Mouse (Mus musculus) ovary, postnatal 10 days (tissue): ENCODE results near the gene Cntn3.
A peak's percentile ranks its signal among the peaks of the same experiment; 100 is the strongest.
"Not testable (repeated sequence)": the region's sequence is repeated elsewhere in the genome, so short reads cannot be mapped to it uniquely, and the experiment has no call there.

ENCODE experiments used
- DNase-seq: peaks from one replicate; pipeline ENCODE4 v3.0.0; 2022; ENCODE audit warnings: low spot score

Cntn3 gene

GRCm38 (mm10) chr6:102573001-102573400 is at the start of gene Cntn3:
TSS of gene Cntn3 (minus strand) at chr6:102573101.
- DNase-seq, result not testable (repeated sequence)

- no peak for DNase-seq
These were observed 27.9 kb upstream of the Cntn3 start for GRCm38 (mm10) chr6:102600773-102601172.

DNA sequence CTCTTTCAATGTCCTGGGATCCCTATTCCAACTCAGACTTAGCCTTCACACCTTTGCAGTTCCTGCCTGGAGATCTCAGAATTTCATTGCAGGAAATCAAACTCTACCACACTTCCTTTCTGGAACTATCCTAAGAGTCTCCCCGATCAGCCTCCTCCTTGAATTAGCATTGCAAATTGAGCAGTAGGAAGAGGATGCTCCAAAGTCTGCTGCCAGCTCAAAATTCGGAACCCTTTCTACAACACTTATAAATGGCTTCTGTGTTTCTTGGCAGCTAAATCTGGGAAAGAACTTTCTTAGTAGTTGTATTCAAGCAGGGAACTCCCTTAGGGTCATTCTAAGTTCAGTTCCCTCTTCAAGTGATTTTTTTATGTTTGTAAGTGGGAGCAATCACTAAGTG is 24.9 kb upstream of the Cntn3 start:
- no peak for DNase-seq

DNA sequence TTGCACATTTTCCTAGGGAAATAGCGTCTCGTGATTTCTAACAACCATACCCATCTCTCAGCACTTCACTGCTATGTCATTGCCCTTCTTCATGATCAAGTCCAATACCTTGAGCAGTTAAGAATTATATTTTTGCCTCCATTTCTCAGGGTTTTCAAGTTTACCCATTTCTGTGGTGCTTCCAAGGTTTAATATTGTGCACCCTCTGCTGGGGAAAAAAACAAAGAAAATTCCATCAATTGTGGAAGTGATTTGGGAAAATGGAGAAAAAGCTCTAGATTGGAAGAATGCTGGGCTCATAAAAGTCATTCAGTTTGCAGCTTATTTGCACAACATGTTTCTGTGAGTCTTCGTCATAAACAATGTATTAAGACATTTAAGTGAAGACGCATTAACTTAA is 17.2 kb upstream of the Cntn3 start:
- DNase-seq, result no peak

DNA sequence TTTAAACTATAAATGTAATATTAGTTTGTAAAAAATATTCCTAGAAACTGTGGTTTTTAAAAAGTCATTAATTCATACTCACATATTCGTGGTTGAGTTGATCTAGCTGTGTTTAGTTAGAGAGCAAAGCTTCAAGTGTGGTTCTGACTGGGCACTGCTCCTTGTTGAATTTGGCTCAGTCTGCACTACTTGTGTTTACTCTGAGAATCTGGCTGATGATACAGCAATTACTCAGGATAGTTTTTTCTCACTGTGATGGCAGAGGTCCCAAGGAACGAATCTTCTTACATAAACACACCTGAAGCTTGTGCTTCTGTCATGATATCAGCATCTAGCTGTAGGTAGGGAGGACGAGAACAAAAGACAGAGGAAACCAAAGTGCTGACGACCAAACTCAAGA is 16.4 kb upstream of the Cntn3 start:
- no peak for DNase-seq

- DNase-seq, result no peak
These were observed 13.2 kb upstream of the Cntn3 start for GRCm38 (mm10) chr6:102586056-102586455.

DNA sequence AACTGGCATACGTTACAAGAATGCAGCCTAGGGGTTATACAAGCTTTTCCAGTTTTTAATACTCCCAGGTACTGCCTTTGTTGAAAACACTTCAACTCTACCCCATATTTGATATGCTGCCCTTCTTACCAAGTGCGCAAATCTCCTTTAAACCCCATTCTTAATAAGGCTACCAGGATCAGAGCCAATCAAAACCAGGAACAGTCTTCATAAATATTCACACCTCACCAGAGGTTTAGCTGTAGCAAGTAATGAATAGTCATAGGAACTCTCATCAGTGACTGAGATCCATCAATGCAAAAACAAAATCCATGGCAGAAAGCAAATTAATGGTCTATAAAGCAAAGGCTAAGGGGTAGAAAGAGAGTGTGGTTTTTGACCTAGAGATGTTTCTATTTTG is 10.7 kb upstream of the Cntn3 start:
- no peak for DNase-seq

GRCm38 (mm10) chr6:102567496-102567895 is 5.4 kb downstream of the Cntn3 start:
- no peak for DNase-seq

DNA sequence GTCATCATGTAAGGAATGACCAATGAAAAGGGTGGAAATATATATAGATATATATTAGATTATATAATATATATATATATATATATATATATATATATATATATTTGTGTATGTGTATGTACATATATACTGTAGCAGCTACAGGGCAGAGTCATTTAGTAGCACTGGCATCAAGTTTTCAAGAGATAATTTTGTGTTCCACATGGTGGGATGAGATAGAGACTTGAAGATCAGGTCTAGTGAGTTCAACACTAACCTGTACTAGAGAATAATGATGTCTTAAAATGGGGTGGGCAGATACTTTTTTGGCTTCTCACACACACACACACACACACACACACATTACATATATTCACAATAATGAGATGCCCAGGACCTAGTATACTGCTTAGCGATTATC is 7.7 kb downstream of the Cntn3 start:
- no peak for DNase-seq

DNA sequence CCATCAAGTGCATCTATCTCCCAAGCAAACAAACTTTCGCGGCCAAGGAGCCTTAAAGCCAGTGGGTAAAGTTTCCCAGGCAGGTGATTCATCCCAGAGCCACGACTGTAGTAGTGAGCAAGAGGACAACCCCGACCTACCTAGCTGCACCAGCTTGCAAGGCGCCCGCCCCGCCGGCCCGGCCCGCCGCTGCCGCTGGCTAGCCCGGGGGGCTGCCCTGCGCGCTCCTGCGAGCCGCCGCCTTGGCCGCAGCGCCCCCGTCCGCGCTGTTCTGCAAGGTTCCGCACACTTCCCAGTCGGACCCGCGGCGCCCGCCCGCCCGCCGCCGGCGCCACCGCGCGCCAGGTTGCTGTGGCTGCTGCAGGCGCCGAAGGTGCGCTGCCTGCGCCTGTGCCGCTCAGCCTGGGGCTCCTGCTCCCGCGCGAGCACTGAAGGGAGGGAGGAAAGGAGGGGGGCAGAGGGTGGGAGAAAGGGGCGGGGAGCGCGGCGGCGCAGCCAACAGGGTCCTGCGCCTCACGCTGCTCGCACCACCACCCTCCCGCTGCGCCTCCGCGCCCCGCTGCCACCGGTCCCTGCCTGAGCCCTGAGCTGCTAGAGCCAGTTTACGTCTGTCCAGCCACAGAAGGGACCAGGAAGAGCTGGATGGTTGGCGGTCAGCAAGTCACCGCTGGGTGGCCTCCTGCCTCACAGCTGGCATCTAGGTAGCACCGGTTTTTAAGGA is 8.7 kb downstream of the Cntn3 start:
- peak; percentile 33 for DNase-seq

- DNase-seq, result no peak
These were observed 9.5 kb downstream of the Cntn3 start for GRCm38 (mm10) chr6:102563431-102563830.

GRCm38 (mm10) chr6:102557521-102557920 is 15.4 kb downstream of the Cntn3 start:
- DNase-seq, result no peak

- DNase-seq, result no peak
These were observed 16.4 kb downstream of the Cntn3 start for GRCm38 (mm10) chr6:102556497-102556896.

- no peak for DNase-seq
These were observed 17.0 kb downstream of the Cntn3 start for GRCm38 (mm10) chr6:102555814-102556437.

DNA sequence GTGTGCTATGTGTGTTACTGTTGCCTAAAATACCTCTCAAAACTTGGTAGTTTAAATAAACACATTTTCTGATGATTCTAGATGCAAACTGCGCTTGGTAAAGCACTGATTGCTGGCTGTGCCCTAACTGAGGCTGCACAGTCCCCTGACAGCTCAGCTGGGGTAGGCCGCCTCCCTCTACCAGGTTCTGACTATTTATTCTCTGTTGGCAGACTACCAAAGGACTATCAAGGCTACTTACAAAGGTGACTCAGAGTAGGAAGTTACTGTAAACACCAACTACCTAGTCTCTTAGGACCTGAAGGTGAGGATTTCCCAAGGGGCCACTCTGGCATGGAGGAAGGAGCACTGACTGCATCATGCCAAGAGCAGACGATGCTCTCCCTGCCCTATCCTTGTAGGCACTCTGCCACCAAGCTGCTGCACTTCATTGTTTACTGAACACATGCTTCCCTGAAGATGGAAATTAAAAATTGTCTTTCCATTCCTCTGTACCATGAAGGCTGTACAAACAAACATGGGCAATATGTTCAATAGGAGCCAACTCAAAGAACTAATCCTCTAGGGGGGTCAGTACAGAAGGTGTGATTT is 17.7 kb downstream of the Cntn3 start:
- DNase-seq, result no peak

DNA sequence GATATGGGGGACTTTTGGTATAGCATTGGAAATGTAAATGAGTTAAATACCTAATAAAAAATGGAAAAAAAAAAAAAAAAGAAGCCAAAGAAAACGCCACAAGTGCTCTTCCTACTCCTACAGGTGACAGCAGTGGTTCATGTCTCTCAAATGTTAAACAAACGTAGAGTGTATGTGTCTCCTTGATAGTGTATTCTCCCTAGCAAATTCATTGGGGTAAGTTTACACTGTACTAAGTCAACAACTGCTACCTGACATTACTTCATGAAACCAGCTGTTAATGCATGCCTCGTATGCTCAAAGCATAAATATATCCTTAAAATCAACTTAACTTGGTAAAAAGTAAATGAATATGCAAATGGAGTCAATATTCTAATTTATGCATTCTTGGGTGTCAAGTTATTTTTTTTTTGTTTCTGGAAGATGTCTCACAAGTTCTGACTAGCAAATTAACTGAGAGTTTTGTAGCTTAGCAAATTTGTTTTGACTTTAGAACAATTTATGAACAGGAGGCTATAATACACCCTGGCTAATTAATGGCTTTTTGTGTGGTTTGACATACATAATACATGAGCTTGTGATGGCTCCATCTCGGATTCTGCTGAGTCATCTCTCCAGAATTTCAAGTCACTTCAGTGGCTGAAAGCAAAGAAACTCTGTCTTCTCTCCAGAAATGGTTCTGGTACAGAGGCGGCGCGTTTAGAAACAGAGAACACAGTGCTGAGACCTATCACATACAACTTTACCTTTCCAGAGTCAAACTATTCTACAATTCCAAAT is 31.1 kb downstream of the Cntn3 start:
- DNase-seq, result no peak

- DNase-seq, result no peak
These were observed 37.3 kb downstream of the Cntn3 start for GRCm38 (mm10) chr6:102535599-102535998.

GRCm38 (mm10) chr6:102523037-102523436 is 49.9 kb downstream of the Cntn3 start:
- DNase-seq, result no peak

DNA sequence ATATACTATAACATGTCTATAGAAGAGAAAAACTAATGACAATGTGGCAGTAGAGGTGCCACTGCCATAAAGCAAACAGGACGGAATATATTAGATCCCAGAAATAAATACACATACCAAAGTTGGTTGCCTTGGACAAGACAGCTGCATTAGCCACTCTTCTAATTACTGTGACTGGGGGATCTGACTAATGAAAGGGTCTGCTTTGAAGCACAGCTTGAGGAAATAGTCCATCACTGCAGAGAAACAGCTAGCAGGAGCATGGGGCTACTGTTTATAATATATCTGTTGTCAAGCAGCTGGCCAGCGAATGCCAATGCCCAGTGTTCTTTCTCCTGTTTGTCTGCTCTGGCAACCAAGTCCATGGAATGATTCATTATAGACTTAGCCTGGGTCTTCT is 51.9 kb downstream of the Cntn3 start:
- no peak for DNase-seq

- DNase-seq, result no peak
These were observed 57.7 kb downstream of the Cntn3 start for GRCm38 (mm10) chr6:102515231-102515630.

DNA sequence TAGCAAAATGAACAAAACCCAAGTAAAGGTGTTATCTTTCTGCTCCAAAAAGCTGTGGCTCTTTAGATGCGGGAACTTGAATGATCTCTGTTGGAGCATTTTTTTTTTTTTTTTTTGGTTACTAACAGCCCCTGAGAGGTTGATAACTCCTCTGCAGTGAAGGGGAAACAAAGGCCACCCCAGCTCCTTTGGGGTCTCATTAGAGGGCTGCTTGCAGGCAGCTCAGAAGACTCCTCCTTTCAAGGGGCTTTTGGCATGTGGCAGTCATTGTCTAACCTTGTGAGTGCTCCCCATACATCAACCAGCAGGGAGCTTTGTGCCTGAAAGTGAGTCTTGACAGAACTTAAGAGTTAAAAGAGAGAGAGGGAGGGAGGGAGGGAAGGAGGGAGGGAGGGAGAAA is 60.8 kb downstream of the Cntn3 start:
- DNase-seq, result no peak

DNA sequence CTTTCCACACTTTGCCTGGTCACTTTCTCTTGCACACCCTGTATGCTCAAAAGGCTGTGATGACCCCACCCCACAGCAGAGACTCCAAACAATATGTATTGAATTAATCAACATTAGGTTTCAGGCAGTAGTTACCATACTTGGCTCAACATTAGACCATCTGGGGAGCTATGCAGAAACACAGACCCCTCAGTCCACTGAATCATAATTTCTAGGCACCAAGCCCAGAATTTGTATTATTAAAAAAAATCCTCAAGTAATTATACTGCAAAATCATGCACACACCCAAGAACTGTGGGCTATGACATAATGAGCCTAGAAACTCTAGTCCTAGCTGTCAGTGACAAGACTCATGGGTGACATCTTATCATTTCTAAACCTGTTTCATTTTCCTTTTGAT is 87.4 kb downstream of the Cntn3 start:
- no peak for DNase-seq
